Mouse (Mus musculus): ENCODE data around the gene Col26a1.

DNA sequence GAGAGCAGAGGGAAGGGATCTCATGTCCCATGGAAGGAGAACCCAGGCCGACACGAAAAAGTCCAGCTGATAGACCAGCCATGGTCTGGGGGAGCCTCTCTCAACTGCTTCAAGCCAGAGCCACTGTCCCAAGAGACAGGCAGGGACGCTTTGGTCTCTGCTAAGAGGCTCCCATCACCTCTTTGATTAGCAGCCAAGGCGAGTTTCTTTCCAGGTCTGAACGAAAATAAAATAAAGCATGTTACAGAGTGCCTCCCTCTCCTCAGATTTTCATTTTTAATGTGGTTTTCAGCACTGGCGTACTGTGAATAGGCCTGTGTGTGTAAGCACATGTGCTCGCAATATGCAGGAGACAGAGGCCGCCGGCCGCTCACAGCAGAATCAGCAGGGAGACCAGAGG lies 90.5 kb downstream of the Col26a1 start:
- TF ChIP-seq MAX (IDR thresholded peaks at IDR 0.05) (no peak), MYOG (IDR thresholded peaks at IDR 0.05; ENCODE audit: control insufficient read depth, extremely low read depth, insufficient read length) (no peak), CTCF (IDR thresholded peaks at IDR 0.05; ENCODE audit: control insufficient read depth, insufficient read depth, insufficient read length) (no peak)
